In genomic region chr11:3105261-3105731, GRCm38 (mm10) we compare ENCODE assay signal across 13 mouse cellular contexts.
DNase-seq lines count a peak whose midpoint lies in the region; ATAC-seq and TF ChIP-seq lines count a peak whose summit lies in the region.
"Had no signal": no experiment of that assay in that cellular context is flagged by ENCODE, and none has a peak within 500 bp of the region (broad histone marks: within the 10 kb centered on the region; RNA-seq: fewer than 3 reads in every experiment).

No protein-coding gene starts in this region.

- TF ChIP-seq CTCF in gastrocnemius, adult 2 months (IDR thresholded peaks at IDR 0.05) = no peak

- peaks cover 28% of the 10 kb centered on the region for H3K9me3 ChIP-seq in erythroblast, embryonic 14.5 days (ENCODE audit: control insufficient read depth, low read length)

- peaks cover 5% of the 10 kb centered on the region for H3K4me1 ChIP-seq in erythroblast, embryonic 14.5 days (ENCODE audit: control insufficient read depth)
- H3K4me1 ChIP-seq: forebrain, embryonic 12.5 days; heart, embryonic 10.5 days; intestine, embryonic 15.5 days; midbrain, embryonic 12.5 days had no signal

- DNase-seq in thymus, postnatal 10 days (ENCODE audit: low spot score in 2 of 2) = peak; percentile 38 to 45
- DNase-seq in gastrocnemius, adult 2 months = no peak
- DNase-seq in kidney, adult 8-10 months = no peak
- no peak for DNase-seq in adrenal gland, adult 18-20 months (ENCODE audit: low spot score in 2 of 2)
- DNase-seq: cerebellum, postnatal 25 days had no signal

- peak overlapping the region; percentile 68 for H3K4me3 ChIP-seq in erythroblast, embryonic 14.5 days (replicated peaks)
- no peak overlapping the region for H3K4me3 ChIP-seq in gastrocnemius, adult 2 months
- H3K4me3 ChIP-seq: forebrain, embryonic 12.5 days; heart, embryonic 10.5 days; intestine, embryonic 15.5 days; midbrain, embryonic 12.5 days had no signal

- no peaks in the 10 kb centered on the region for H3K27me3 ChIP-seq in erythroblast, embryonic 14.5 days (ENCODE audit: control insufficient read depth)
- H3K27me3 ChIP-seq: forebrain, embryonic 12.5 days; intestine, embryonic 15.5 days; midbrain, embryonic 12.5 days had no signal

- H3K27ac ChIP-seq in gastrocnemius, adult 2 months = no peak overlapping the region
- H3K27ac ChIP-seq: forebrain, embryonic 12.5 days; heart, embryonic 10.5 days; intestine, embryonic 15.5 days; midbrain, embryonic 12.5 days had no signal

- ATAC-seq in erythroblast, adult 5-6 weeks (replicated peaks; ENCODE audit: low FRiP score, poor library complexity, severe bottlenecking) = no peak
- ATAC-seq in granulocyte monocyte progenitor cell, adult 5-6 weeks (replicated peaks; ENCODE audit: poor library complexity, severe bottlenecking) = peak; percentile 89
- ATAC-seq in megakaryocyte progenitor cell, adult 5-6 weeks (replicated peaks; ENCODE audit: poor library complexity) = peak; percentile 85
- ATAC-seq: intestine, embryonic 15.5 days had no signal

- no peaks in the 10 kb centered on the region for H3K36me3 ChIP-seq in erythroblast, embryonic 14.5 days (ENCODE audit: control insufficient read depth)
- H3K36me3 ChIP-seq: forebrain, embryonic 12.5 days; heart, embryonic 10.5 days; intestine, embryonic 15.5 days had no signal

- intact Hi-C loops in gastrocnemius, adult 2 months (cut with DNase I) = no loop called here

Comparison
In these comparisons a context has a peak if more than half of its experiments do, and no peak if none do; other contexts are left out.
1. DNase-seq: peak in thymus, postnatal 10 days (2 of 2); none in gastrocnemius, adult 2 months (single experiment), kidney, adult 8-10 months (0 of 2) and adrenal gland, adult 18-20 months (0 of 2).